Mouse (Mus musculus) midbrain, embryonic 16.5 days (tissue): ENCODE measurements around the gene Elfn1. TPM values are rescaled to one million over a fixed set of nuclear protein-coding genes. Genes with fewer than 3 reads are reported as not detected.

Source experiments
- ATAC-seq: fragments of 200-750 bp; cut with Nextera tagmentation; 2 replicates; pipeline ENCODE4 v1.8.0; 2017; ENCODE audit warnings: moderate TSS enrichment
- H3K27ac ChIP-seq: fragments of 300-500 bp; sonication (generic); 2 replicates; pipeline ENCODE4 v1.5.1; 2014; ENCODE audit warnings: mild to moderate bottlenecking, low read length, mixed read lengths
- H3K27me3 ChIP-seq: fragments of 300-500 bp; sonication (generic); 2 replicates; pipeline ENCODE4 v1.6.1; 2014; ENCODE audit warnings: low read depth, low read length, mixed read lengths; ENCODE audit not compliant: control insufficient read depth, insufficient read depth
- H3K36me3 ChIP-seq: fragments of 300-500 bp; sonication (generic); 2 replicates; pipeline ENCODE4 v1.6.1; 2014; ENCODE audit warnings: mild to moderate bottlenecking, low read length, moderate library complexity, mixed read lengths; ENCODE audit not compliant: control insufficient read depth, insufficient read depth
- H3K4me1 ChIP-seq: fragments of 300-500 bp; sonication (generic); 2 replicates; pipeline ENCODE4 v1.6.1; 2014; ENCODE audit warnings: mild to moderate bottlenecking, low read length, mixed read lengths; ENCODE audit not compliant: control insufficient read depth, insufficient read depth
- H3K4me2 ChIP-seq: fragments of 300-500 bp; sonication (generic); 2 replicates; pipeline ENCODE4 v1.6.1; 2014; ENCODE audit warnings: mild to moderate bottlenecking, low read length, mixed read lengths
- H3K4me3 ChIP-seq: fragments of 300-500 bp; sonication (generic); 2 replicates; pipeline ENCODE4 v1.5.1; 2014; ENCODE audit warnings: low read depth, mild to moderate bottlenecking, low read length, moderate library complexity, mixed read lengths
- H3K9ac ChIP-seq: fragments of 300-500 bp; sonication (generic); 2 replicates; pipeline ENCODE4 v1.6.1; 2014; ENCODE audit warnings: low read depth, low read length, mixed read lengths
- H3K9me3 ChIP-seq: fragments of 300-500 bp; sonication (generic); replicated peaks from 2 replicates; pipeline ENCODE4 v1.6.1; 2014; ENCODE audit warnings: mild to moderate bottlenecking, low read length, mixed read lengths; ENCODE audit not compliant: control insufficient read depth, poor library complexity, severe bottlenecking
- WGBS: fragments of 180-500 bp; shearing (Covaris S2); extraction: QIAGEN DNeasy Blood & Tissue Kit; methylation state at CpG from one replicate; pipeline ENCODE4 v1.1.7; 2014; 5-methylcytosine and 5-hydroxymethylcytosine counted together
- polyA plus RNA-seq: library from polyadenylated mRNA; unstranded; fragments of >200 nt; fragmentation: Nextera tagmentation; extraction: Ambion mirVana; gene quantifications from 2 replicates; pipeline ENCODE4 v1.2.1, GENCODE M21; 2015

Elfn1 gene
- polyA plus RNA-seq, 1 experiment from 2014 or later, result 2.5 TPM

DNA sequence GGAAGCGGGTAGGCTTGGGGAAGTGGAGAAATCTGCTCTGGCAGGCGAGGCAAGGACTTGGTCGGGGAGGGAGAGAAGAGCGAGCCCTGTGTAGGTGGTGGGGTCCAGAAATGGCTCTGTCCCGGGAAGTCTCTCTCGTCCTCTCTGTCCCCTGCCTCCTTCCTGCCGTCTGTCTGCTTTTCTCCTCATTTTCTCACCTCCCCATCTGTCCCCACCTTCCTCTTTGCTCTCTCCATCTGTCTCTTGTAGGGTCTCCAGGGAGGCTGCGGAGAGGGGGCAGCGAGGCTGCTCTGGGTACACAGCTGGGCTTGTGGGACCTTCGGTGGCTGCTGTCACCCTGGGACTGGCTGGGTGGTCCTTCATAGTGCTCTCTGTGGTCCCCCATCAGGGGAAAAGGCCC is 18.4 kb upstream of the Elfn1 start:
- Histone ChIP-seq H3K4me3 (no peak overlapping the region), H3K9me3 (no peaks in the 10 kb centered on the region), H3K27ac (no peak overlapping the region), H3K36me3 (no peaks in the 10 kb centered on the region), H3K9ac (no peak overlapping the region), H3K4me1 (peaks cover 5% of the 10 kb centered on the region; the same call in 1 of the 2 replicates), H3K27me3 (no peaks in the 10 kb centered on the region), H3K4me2 (no peak overlapping the region)
- ATAC-seq, result no peak
- WGBS, result 42% methylated on average over 7 of the region's 10 CpGs

DNA sequence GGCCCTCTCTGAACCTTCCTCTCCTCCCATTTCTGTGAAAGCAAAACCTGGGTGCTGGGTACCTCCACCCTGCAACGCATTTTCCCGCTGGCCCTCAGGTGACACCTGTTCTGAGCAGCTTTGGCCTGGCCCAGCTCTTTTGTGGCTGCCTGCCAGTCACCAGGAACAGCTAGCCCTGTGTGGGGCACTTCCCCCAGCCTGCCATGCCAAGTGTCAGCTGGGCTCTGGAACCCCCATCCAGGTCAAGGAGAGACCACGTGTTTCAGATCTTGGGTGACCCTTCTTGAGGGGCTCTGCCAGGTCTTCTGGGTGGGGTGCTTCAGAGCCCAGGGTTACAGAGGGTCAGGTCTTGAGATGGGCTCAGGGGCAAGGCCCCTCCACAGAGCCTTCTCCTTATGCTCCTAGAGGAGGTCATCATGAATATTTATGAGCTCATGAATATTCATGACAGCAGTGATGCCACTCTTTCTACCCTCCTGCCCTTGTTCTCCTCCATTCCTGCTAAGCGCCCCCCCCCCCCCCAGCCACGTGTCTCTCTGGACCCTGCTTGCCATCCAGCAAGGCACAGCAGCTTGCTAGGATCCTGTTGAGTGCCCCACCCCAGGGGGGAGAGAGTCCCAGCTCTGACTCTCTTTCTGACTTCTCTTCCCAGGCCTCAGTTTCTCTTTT is 15.3 kb upstream of the Elfn1 start:
- ATAC-seq, result peak; percentile 52; the same call in 1 of the 2 replicates
- H3K27me3 ChIP-seq, result no peaks in the 10 kb centered on the region
- WGBS, result 10% methylated on average over 4 of the region's 5 CpGs
- H3K4me3 ChIP-seq, result no peak overlapping the region
- no peak overlapping the region for H3K4me2 ChIP-seq
- H3K36me3 ChIP-seq, result no peaks in the 10 kb centered on the region
- 0 out of 2 replicates have a peak overlapping the region, but pooled peaks have one; percentile 18 for H3K9ac ChIP-seq
- no peak overlapping the region for H3K27ac ChIP-seq
- no peaks in the 10 kb centered on the region for H3K9me3 ChIP-seq
- peaks cover 5% of the 10 kb centered on the region; the same call in 1 of the 2 replicates for H3K4me1 ChIP-seq

DNA sequence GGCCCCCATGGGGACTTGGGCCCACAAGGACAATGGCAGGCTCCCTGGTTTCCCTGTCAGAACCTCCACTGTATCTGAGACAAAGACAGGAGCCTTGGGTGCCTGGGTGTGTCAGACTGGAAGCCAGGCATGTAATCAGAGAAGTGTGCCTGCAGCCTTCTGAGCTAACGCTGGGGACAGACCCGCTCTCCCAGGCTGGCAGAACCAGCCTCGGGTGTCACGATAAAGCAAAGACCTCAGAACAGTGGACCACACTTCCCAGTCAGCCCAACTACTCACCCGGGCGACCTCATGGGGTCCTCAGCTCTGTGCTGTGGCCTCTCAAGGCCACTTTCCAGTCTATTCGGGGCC is 14.8 kb upstream of the Elfn1 start:
- Histone ChIP-seq H3K4me3 (no peak overlapping the region), H3K9me3 (no peaks in the 10 kb centered on the region), H3K4me1 (peaks cover 5% of the 10 kb centered on the region; the same call in 1 of the 2 replicates), H3K27me3 (no peaks in the 10 kb centered on the region), H3K27ac (no peak overlapping the region), H3K9ac (0 out of 2 replicates have a peak overlapping the region, but pooled peaks have one; percentile 18), H3K4me2 (no peak overlapping the region), H3K36me3 (no peaks in the 10 kb centered on the region)
- 0 out of 2 replicates have a peak, but pooled peaks have one; percentile 12 for ATAC-seq
- 26% methylated on average over 7 of the region's 7 CpGs for WGBS

DNA sequence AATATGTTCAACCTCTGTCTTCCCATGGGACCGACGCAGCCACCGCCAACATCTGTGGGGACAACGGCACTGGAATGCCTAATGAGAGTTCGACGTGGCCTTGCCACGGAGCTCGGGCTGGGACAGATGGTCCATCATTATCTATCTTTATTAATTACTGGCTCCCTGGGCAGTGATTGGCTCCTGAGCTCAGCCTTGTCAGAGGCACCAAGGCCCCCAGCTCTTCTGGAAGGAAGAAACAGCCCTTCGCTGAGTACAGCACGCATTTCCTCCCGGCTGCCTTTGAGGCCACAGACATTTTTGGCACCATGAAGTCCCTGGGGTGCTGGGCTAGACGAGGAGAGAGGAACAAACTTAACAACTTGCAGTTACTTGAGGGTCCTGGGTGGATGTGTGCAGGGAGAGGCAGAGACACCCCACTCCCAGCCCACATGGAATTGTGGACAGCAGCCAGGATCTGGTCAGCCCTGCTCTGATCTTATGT is 13.7 kb upstream of the Elfn1 start:
- ATAC-seq, result no peak
- WGBS, result 33% methylated on average over 12 of the region's 12 CpGs
- no peak overlapping the region for H3K27ac ChIP-seq

DNA sequence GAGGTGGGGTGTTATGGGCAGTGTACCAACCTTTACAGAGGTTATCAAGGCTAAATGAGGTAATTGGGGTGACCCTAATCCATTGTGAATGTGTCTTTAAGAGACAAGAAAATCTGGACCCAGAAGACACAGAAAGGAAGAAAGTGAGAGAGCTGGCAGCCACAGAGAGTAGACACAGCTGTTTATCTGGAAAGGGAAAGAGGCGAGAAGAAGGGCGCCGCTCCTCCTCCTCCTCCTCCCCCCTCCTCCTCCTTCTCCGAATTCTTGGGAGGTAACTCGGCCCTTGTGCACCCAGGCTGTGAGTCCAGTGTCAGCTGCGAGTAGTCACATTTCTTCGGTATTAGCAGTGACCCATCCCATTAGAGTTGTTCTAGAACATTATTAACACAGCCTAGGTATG is 8.7 kb upstream of the Elfn1 start:
- Histone ChIP-seq H3K9me3 (no peaks in the 10 kb centered on the region), H3K4me2 (no peak overlapping the region), H3K27me3 (no peaks in the 10 kb centered on the region), H3K27ac (no peak overlapping the region), H3K9ac (no peak overlapping the region), H3K36me3 (no peaks in the 10 kb centered on the region), H3K4me3 (no peak overlapping the region), H3K4me1 (no peaks in the 10 kb centered on the region)
- WGBS, result 61% methylated on average over 7 of the region's 7 CpGs
- ATAC-seq, result no peak

More for the DNA sequence above, 13.7 kb upstream of the Elfn1 start:
- peaks cover 5% of the 10 kb centered on the region; the same call in 1 of the 2 replicates for H3K4me1 ChIP-seq
- no peak overlapping the region for H3K9ac ChIP-seq
- H3K27me3 ChIP-seq, result no peaks in the 10 kb centered on the region
- no peaks in the 10 kb centered on the region for H3K36me3 ChIP-seq
- H3K4me2 ChIP-seq, result no peak overlapping the region
- H3K9me3 ChIP-seq, result no peaks in the 10 kb centered on the region
- H3K4me3 ChIP-seq, result no peak overlapping the region

DNA sequence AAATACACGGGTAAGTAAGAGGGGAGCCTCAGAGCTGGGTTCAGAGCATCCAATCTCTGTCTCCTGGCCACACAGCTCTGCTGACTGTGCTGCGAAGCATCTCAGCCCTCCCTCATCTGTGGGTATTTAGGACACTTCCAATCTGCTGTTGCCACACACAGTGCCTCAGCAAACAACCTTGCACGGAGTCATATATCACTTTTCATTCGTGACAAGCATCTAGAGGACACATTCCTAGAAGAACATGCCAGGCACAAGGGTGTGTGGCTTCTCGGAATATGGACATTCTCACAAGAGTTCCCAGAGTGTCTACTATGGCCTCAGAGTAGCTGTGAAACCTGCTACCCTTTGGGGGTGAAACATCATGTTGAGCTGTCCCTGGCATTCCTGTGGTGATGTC is 2.6 kb upstream of the Elfn1 start:
- WGBS, result 81% methylated on average over 5 of the region's 5 CpGs
- Histone ChIP-seq H3K36me3 (no peaks in the 10 kb centered on the region), H3K9ac (no peak overlapping the region), H3K27me3 (peaks cover 19% of the 10 kb centered on the region), H3K4me1 (peaks cover 23% of the 10 kb centered on the region), H3K4me2 (no peak overlapping the region), H3K9me3 (no peaks in the 10 kb centered on the region), H3K27ac (no peak overlapping the region), H3K4me3 (no peak overlapping the region)
- no peak for ATAC-seq

DNA sequence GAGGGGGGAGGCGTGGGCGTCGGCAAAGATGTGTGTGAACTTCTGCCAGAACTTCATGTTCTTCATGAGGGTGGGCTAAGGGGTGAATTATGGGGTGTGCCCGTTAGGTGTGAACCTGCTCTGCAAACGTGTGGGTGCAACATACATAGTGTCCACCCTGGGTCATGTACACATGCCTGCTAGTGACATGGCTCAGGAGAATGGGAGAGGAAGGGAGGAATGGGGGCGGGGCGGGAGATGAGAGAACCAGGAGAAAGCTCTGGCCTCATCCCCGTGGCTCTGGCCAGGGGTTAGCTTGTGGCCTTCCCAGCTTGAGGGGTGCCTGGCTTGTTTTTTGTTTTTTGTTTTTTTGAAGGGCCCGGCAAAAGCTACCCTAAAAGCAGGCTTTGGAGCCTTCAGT is 1.2 kb upstream of the Elfn1 start:
- Histone ChIP-seq H3K4me1 (peaks cover 29% of the 10 kb centered on the region), H3K4me2 (peak overlapping the region; percentile 97), H3K4me3 (no peak overlapping the region), H3K9ac (no peak overlapping the region), H3K36me3 (no peaks in the 10 kb centered on the region), H3K9me3 (no peaks in the 10 kb centered on the region), H3K27ac (no peak overlapping the region), H3K27me3 (peaks cover 32% of the 10 kb centered on the region)
- ATAC-seq, result no peak
- WGBS, result 42% methylated on average over 9 of the region's 9 CpGs

DNA sequence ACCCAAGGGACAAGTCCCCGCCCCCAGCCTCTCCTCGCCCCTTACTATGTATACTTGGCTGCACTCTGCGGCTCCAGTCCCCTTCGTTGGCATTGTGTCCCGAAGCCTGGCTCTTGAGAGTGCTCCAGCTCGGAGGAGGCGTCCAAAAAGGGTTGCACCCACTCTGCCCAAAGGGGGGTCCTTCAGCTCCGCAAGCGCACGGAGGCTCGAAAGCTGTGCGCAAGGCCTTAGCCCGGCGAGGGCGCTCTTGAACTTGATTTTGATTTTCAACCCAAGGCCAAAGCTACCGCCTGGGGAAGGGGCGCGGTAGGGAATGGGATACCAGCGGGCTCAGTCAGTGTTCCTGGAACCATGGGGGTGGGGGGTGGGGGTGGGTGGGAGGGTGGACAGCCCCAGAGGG is 502 bp upstream of the Elfn1 start:
- peak; percentile 49 for ATAC-seq
- Histone ChIP-seq H3K9ac (peak overlapping the region; percentile 76), H3K27ac (peak overlapping the region; percentile 11; the same call in 1 of the 2 replicates), H3K36me3 (no peaks in the 10 kb centered on the region), H3K4me1 (peaks cover 36% of the 10 kb centered on the region), H3K4me2 (peak overlapping the region; percentile 97), H3K27me3 (peaks cover 32% of the 10 kb centered on the region), H3K4me3 (peak overlapping the region; percentile 59), H3K9me3 (no peaks in the 10 kb centered on the region)
- WGBS, result under 1% methylated on average over 19 of the region's 19 CpGs

DNA sequence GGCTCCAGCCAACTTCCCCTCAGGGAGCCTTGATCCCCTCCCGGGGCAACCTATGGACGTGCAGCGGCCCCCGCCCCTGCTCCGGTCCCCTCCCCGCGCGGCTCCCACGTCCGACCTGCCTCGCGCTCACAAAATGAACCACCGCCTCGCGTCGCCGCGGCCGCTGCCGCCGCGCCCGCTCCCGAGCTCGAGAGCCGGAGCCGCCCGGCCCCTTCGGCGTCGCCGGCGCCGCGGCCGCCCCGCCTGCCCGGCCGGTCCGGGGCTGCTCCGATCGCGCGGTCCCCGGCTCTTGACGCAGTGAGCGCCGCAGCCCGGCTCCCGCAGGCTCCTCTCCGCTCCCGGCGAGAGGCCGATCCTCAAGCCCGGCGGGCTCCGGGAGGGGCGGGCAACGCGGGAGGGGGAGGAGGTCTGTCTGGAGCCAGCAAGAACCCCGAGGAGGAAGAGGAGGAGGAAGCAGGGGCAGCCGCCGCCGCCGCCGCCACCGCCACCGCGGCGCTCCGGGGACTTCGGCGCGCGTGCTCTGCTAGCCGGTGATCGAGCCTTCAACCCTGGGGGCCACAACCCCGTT is 584 bp downstream of the Elfn1 start:
- peaks cover 37% of the 10 kb centered on the region for H3K27me3 ChIP-seq

More for the DNA sequence above, 584 bp downstream of the Elfn1 start:
- Histone ChIP-seq H3K9me3 (no peaks in the 10 kb centered on the region), H3K4me2 (peak overlapping the region; percentile 97), H3K27ac (peak overlapping the region; percentile 57), H3K4me1 (peaks cover 46% of the 10 kb centered on the region), H3K4me3 (peak overlapping the region; percentile 59), H3K36me3 (no peaks in the 10 kb centered on the region), H3K9ac (peak overlapping the region; percentile 76)
- WGBS, result under 1% methylated on average over 49 of the region's 78 CpGs
- ATAC-seq, result no peak
